8 mouse cellular contexts compared by ENCODE assay signal in genomic region chr5:64648492-64648891, GRCm38 (mm10).
DNase-seq lines count a peak whose midpoint lies in the region; ATAC-seq and TF ChIP-seq lines count a peak whose summit lies in the region.

No protein-coding gene starts in this region.

- peak overlapping the region; percentile 67; the same call in 1 of the 2 replicates for H3K27ac ChIP-seq in lung, embryonic 14.5 days (ENCODE audit: low read depth)
- peak overlapping the region; percentile 78 for H3K27ac ChIP-seq in kidney, embryonic 14.5 days (ENCODE audit: low read depth, low read length)

- no peak overlapping the region for H3K4me3 ChIP-seq in lung, embryonic 14.5 days (ENCODE audit: low read depth, low read length)
- H3K4me3 ChIP-seq in kidney, embryonic 14.5 days (ENCODE audit: low read length): no peak overlapping the region

- no peak for TF ChIP-seq CTCF in lung, embryonic 14.5 days (IDR thresholded peaks at IDR 0.05; ENCODE audit: low read depth)

- H3K36me3 ChIP-seq in lung, embryonic 14.5 days (ENCODE audit: insufficient read depth): no peaks in the 10 kb centered on the region
- H3K36me3 ChIP-seq in kidney, embryonic 14.5 days (ENCODE audit: control insufficient read depth, insufficient read depth, low read length): no peaks in the 10 kb centered on the region

- DNase-seq in lung, embryonic 14.5 days: peak; percentile 61
- no peak for DNase-seq in lung, postnatal 25 days (ENCODE audit: low spot score)
- peak; percentile 16 for DNase-seq in heart, adult 8-10 months (ENCODE audit: low spot score)
- DNase-seq in lung, postnatal 14 days: peak; percentile 12
- DNase-seq in frontal cortex, postnatal 36 days (ENCODE audit: low spot score in 2 of 2): no peak
- no peak for DNase-seq in cerebellum, postnatal 36 days
- no peak for DNase-seq in thymus, postnatal 36 days

- H3K4me2 ChIP-seq in lung, embryonic 14.5 days: peak overlapping the region; percentile 59
- H3K4me2 ChIP-seq in kidney, embryonic 14.5 days (replicated peaks; ENCODE audit: low read depth, low read length): 0 out of 2 replicates have a peak overlapping the region, but pooled peaks have one; percentile 8

- peak; percentile 59; the same call in 1 of the 2 replicates for ATAC-seq in lung, embryonic 14.5 days (ENCODE audit: insufficient read depth)
- peak; percentile 25; the same call in 1 of the 2 replicates for ATAC-seq in kidney, embryonic 14.5 days (ENCODE audit: low FRiP score, low TSS enrichment)

- no peaks in the 10 kb centered on the region for H3K9me3 ChIP-seq in lung, embryonic 14.5 days (ENCODE audit: low read depth, low read length)
- no peaks in the 10 kb centered on the region for H3K9me3 ChIP-seq in kidney, embryonic 14.5 days (ENCODE audit: control insufficient read depth, low read length)

- no peaks in the 10 kb centered on the region for H3K27me3 ChIP-seq in lung, embryonic 14.5 days (ENCODE audit: insufficient read depth, low read length)
- no peaks in the 10 kb centered on the region for H3K27me3 ChIP-seq in kidney, embryonic 14.5 days (ENCODE audit: control insufficient read depth, insufficient read depth, low read length)

- 8% methylated on average over 8 of the region's 8 CpGs for WGBS in lung, embryonic 14.5 days
- 16% methylated on average over 8 of the region's 8 CpGs for WGBS in kidney, embryonic 14.5 days

- peak overlapping the region; percentile 32 for H3K9ac ChIP-seq in lung, embryonic 14.5 days
- H3K9ac ChIP-seq in kidney, embryonic 14.5 days (ENCODE audit: low read depth, low read length): peak overlapping the region; percentile 40; the same call in 1 of the 2 replicates

- H3K4me1 ChIP-seq in lung, embryonic 14.5 days (ENCODE audit: insufficient read depth): peaks cover 8% of the 10 kb centered on the region; the same call in 1 of the 2 replicates
- peaks cover 15% of the 10 kb centered on the region; the same call in 1 of the 2 replicates for H3K4me1 ChIP-seq in kidney, embryonic 14.5 days (ENCODE audit: control insufficient read depth, insufficient read depth, low read length)

Comparison
In these comparisons a context has a peak if more than half of its experiments do, and no peak if none do; other contexts are left out.
1. DNase-seq: peak in lung, embryonic 14.5 days (single experiment), heart, adult 8-10 months (single experiment) and lung, postnatal 14 days (single experiment); none in lung, postnatal 25 days (single experiment), frontal cortex, postnatal 36 days (0 of 2), cerebellum, postnatal 36 days (0 of 2) and thymus, postnatal 36 days (0 of 2).